Mouse (Mus musculus) gastrocnemius, postnatal 25 days (tissue): ENCODE results near the gene Dnmbp. TPM values are rescaled to one million over a fixed set of nuclear protein-coding genes. Genes with fewer than 3 reads are reported as not detected.

ENCODE experiments used
- DNase-seq: peaks from one replicate; pipeline ENCODE4 v3.0.0; 2022
- total RNA-seq, 2 experiments: library from RNA; stranded (reverse); gene quantifications; 1 replicate in 1 of 2; 2 replicates in 1 of 2; pipeline ENCODE4 v1.2.3; 2021

The Dnmbp gene
- total RNA-seq, 2 experiments from 2014 or later, result 7.9 to 10.0 TPM

GRCm38 (mm10) chr19:43944566-43944965 is 4.6 kb upstream of the Dnmbp start:
- no peak for DNase-seq

- DNase-seq, result no peak
Measured at GRCm38 (mm10) chr19:43943076-43943475, 3.1 kb upstream of the Dnmbp start.

GRCm38 (mm10) chr19:43939171-43939768 is 721 bp downstream of the Dnmbp start:
- no peak for DNase-seq

- DNase-seq, result no peak
Measured at GRCm38 (mm10) chr19:43938355-43938754, 1.6 kb downstream of the Dnmbp start.

- DNase-seq, result no peak
Measured at GRCm38 (mm10) chr19:43930926-43931325, 9.1 kb downstream of the Dnmbp start.

GRCm38 (mm10) chr19:43930366-43930765 is 9.6 kb downstream of the Dnmbp start:
- no peak for DNase-seq

- DNase-seq, result no peak
Measured at GRCm38 (mm10) chr19:43929869-43930268, 10.1 kb downstream of the Dnmbp start.

GRCm38 (mm10) chr19:43927967-43928366 is 12.0 kb downstream of the Dnmbp start:
- no peak for DNase-seq

- DNase-seq, result no peak
Measured at GRCm38 (mm10) chr19:43927057-43927456, 12.9 kb downstream of the Dnmbp start.

- DNase-seq, result no peak
Measured at GRCm38 (mm10) chr19:43926141-43926987, 13.6 kb downstream of the Dnmbp start.

GRCm38 (mm10) chr19:43924361-43924760 is 15.6 kb downstream of the Dnmbp start:
- no peak for DNase-seq

GRCm38 (mm10) chr19:43922963-43923362 is 17.0 kb downstream of the Dnmbp start:
- DNase-seq, result no peak

- no peak for DNase-seq
Measured at GRCm38 (mm10) chr19:43921410-43921809, 18.6 kb downstream of the Dnmbp start.

- DNase-seq, result no peak
Measured at GRCm38 (mm10) chr19:43920453-43921300, 19.3 kb downstream of the Dnmbp start.

GRCm38 (mm10) chr19:43919841-43920240 is 20.1 kb downstream of the Dnmbp start:
- no peak for DNase-seq

GRCm38 (mm10) chr19:43918834-43919233 is 21.2 kb downstream of the Dnmbp start:
- no peak for DNase-seq

GRCm38 (mm10) chr19:43917763-43918162 is 22.2 kb downstream of the Dnmbp start:
- DNase-seq, result no peak

GRCm38 (mm10) chr19:43917406-43917691 is 22.6 kb downstream of the Dnmbp start:
- no peak for DNase-seq

GRCm38 (mm10) chr19:43916586-43917405 is 23.2 kb downstream of the Dnmbp start:
- DNase-seq, result no peak

GRCm38 (mm10) chr19:43915431-43915830 is 24.6 kb downstream of the Dnmbp start:
- no peak for DNase-seq

- DNase-seq, result no peak
Measured at GRCm38 (mm10) chr19:43914986-43915385, 25.0 kb downstream of the Dnmbp start.
